Mouse (Mus musculus) hindbrain, embryonic 13.5 days (tissue): ENCODE results near the gene Eif4enif1. TPM values are rescaled to one million over a fixed set of nuclear protein-coding genes. Genes with fewer than 3 reads are reported as not detected.
A peak's percentile ranks its signal among the peaks of the same experiment; 100 is the strongest.

Experiments
- ATAC-seq: fragments of 200-750 bp; cut with Nextera tagmentation; 2 replicates; pipeline ENCODE4 v1.8.0; 2017; ENCODE audit warnings: moderate TSS enrichment; ENCODE audit not compliant: low FRiP score
- H3K27ac ChIP-seq: fragments of 300-500 bp; sonication (generic); 2 replicates; pipeline ENCODE4 v1.5.1; 2015; ENCODE audit warnings: inconsistent platforms, mild to moderate bottlenecking, moderate library complexity
- H3K27me3 ChIP-seq: fragments of 300-500 bp; sonication (generic); 2 replicates; pipeline ENCODE4 v1.6.1; 2015; ENCODE audit warnings: mild to moderate bottlenecking, inconsistent platforms
- H3K36me3 ChIP-seq: fragments of 300-500 bp; sonication (generic); 2 replicates; pipeline ENCODE4 v1.6.1; 2015; ENCODE audit warnings: mild to moderate bottlenecking, inconsistent platforms
- H3K4me1 ChIP-seq: fragments of 300-500 bp; sonication (generic); replicated peaks from 2 replicates; pipeline ENCODE4 v1.6.1; 2015; ENCODE audit warnings: inconsistent platforms
- H3K4me2 ChIP-seq: fragments of 300-500 bp; sonication (generic); 2 replicates; pipeline ENCODE4 v1.6.1; 2015; ENCODE audit warnings: inconsistent platforms, mild to moderate bottlenecking, moderate library complexity
- H3K4me3 ChIP-seq: fragments of 300-500 bp; sonication (generic); 2 replicates; pipeline ENCODE4 v1.5.1; 2015; ENCODE audit warnings: mild to moderate bottlenecking, inconsistent platforms
- H3K9ac ChIP-seq: fragments of 300-500 bp; sonication (generic); 2 replicates; pipeline ENCODE4 v1.6.1; 2015; ENCODE audit warnings: mild to moderate bottlenecking, inconsistent platforms
- H3K9me3 ChIP-seq: fragments of 300-500 bp; sonication (generic); 2 replicates; pipeline ENCODE4 v1.6.1; 2016; ENCODE audit warnings: inconsistent platforms
- WGBS: fragments of 180-500 bp; shearing (Covaris S2); methylation state at CpG from one replicate; pipeline ENCODE4 v1.1.7; 2015; 5-methylcytosine and 5-hydroxymethylcytosine counted together
- polyA plus RNA-seq: library from polyadenylated mRNA; unstranded; fragments of >200 nt; fragmentation: Nextera tagmentation; extraction: Ambion mirVana; gene quantifications from 2 replicates; pipeline ENCODE4 v1.2.1, GENCODE M21; 2015

Eif4enif1 gene
- polyA plus RNA-seq, 1 experiment from 2014 or later = 52.4 TPM

- peaks cover 87% of the 10 kb centered on the region for H3K36me3 ChIP-seq
- H3K9me3 ChIP-seq = no peaks in the 10 kb centered on the region
- H3K9ac ChIP-seq = no peak overlapping the region
- H3K27me3 ChIP-seq = no peaks in the 10 kb centered on the region
- no peak overlapping the region for H3K4me2 ChIP-seq
- no peak for ATAC-seq
- 96% methylated on average over 7 of the region's 7 CpGs for WGBS
- H3K4me1 ChIP-seq = no peaks in the 10 kb centered on the region
- H3K27ac ChIP-seq = no peak overlapping the region
- no peak overlapping the region for H3K4me3 ChIP-seq
Observed at GRCm38 (mm10) chr11:3242395-3242794, 40.2 kb downstream of the Eif4enif1 start.

DNA sequence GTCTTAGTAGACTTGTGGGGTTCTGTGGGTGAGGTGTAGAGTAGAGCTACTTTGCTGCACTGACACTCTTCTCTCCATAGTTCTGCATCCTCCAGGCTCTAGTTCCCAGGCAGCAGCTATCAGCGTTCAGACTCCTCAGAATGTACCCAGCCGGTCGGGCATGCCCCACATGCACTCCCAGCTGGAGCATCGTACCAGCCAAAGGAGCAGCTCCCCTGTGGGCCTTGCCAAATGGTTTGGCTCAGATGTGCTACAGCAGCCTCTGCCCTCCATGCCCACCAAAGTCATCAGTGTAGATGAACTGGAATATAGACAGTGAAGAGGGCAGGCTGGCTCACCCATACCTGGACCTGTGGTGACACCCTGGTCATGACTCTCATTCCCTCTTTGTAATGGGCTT is 41.6 kb downstream of the Eif4enif1 start:
- no peak for ATAC-seq
- no peaks in the 10 kb centered on the region for H3K9me3 ChIP-seq
- H3K27me3 ChIP-seq = no peaks in the 10 kb centered on the region
- H3K4me3 ChIP-seq = no peak overlapping the region
- no peaks in the 10 kb centered on the region for H3K4me1 ChIP-seq
- no peak overlapping the region for H3K9ac ChIP-seq
- H3K27ac ChIP-seq = no peak overlapping the region
- 68% methylated on average over 4 of the region's 4 CpGs for WGBS
- H3K4me2 ChIP-seq = no peak overlapping the region
- H3K36me3 ChIP-seq = peaks cover 87% of the 10 kb centered on the region

DNA sequence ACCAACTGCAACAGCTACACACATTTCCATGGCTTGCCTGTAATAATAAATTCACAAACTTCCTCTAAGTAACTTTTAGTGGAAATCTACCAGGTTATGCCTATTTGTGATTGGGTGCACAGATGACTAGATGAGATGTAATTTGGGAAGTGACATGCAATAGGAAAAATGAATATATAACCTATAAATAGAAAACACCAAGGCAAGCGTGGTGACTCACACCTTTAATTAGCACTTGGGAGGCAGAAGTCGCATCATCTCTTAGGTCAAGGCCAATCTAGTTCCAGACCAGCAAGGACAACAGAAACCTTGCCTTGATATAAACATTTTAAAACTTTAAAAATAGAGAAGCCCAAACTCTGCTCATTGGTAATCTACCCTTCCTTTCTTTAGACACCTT is 45.2 kb downstream of the Eif4enif1 start:
- H3K4me3 ChIP-seq = no peak overlapping the region
- no peak overlapping the region for H3K4me2 ChIP-seq
- no peak overlapping the region for H3K27ac ChIP-seq
- H3K9ac ChIP-seq = no peak overlapping the region
- H3K9me3 ChIP-seq = no peaks in the 10 kb centered on the region
- H3K36me3 ChIP-seq = peaks cover 90% of the 10 kb centered on the region
- no peaks in the 10 kb centered on the region for H3K27me3 ChIP-seq
- WGBS = 93% methylated on average over 2 of the region's 2 CpGs
- H3K4me1 ChIP-seq = no peaks in the 10 kb centered on the region
- no peak for ATAC-seq

- H3K4me3 ChIP-seq = no peak overlapping the region
- no peak overlapping the region for H3K27ac ChIP-seq
- peaks cover 83% of the 10 kb centered on the region for H3K36me3 ChIP-seq
- 97% methylated on average over 1 of the region's 1 CpGs for WGBS
- ATAC-seq = no peak
- no peak overlapping the region for H3K9ac ChIP-seq
- no peaks in the 10 kb centered on the region for H3K9me3 ChIP-seq
- no peaks in the 10 kb centered on the region for H3K27me3 ChIP-seq
- H3K4me2 ChIP-seq = no peak overlapping the region
- peaks cover 19% of the 10 kb centered on the region for H3K4me1 ChIP-seq
Observed at GRCm38 (mm10) chr11:3259537-3259936, 57.3 kb downstream of the Eif4enif1 start.

GRCm38 (mm10) chr11:3265291-3266078 is 63.3 kb downstream of the Eif4enif1 start:
- Histone ChIP-seq H3K36me3 (peaks cover 32% of the 10 kb centered on the region), H3K9me3 (no peaks in the 10 kb centered on the region), H3K27ac (peak overlapping the region; percentile 97), H3K4me2 (peak overlapping the region; percentile 84), H3K27me3 (no peaks in the 10 kb centered on the region), H3K4me3 (peak overlapping the region; percentile 91), H3K4me1 (peaks cover 36% of the 10 kb centered on the region), H3K9ac (peak overlapping the region; percentile 99)
- under 1% methylated on average over 26 of the region's 26 CpGs for WGBS
- ATAC-seq = no peak; the same call in 1 of the 2 replicates

GRCm38 (mm10) chr11:3266079-3266685 is 64.0 kb downstream of the Eif4enif1 start, which contains the start of gene Drg1:
TSS of gene Drg1 (minus strand) at chr11:3266415.
- peak within 1 kb of the TSS; percentile 97 for H3K27ac ChIP-seq
- no peaks in the 10 kb centered on the region for H3K9me3 ChIP-seq
- H3K9ac ChIP-seq = peak within 1 kb of the TSS; percentile 99
- peak within 1 kb of the TSS; percentile 84 for H3K4me2 ChIP-seq
- peak; percentile 99 for ATAC-seq
- H3K4me1 ChIP-seq = peaks cover 36% of the 10 kb centered on the region
- WGBS = under 1% methylated on average over 72 of the region's 72 CpGs
- H3K36me3 ChIP-seq = peaks cover 25% of the 10 kb centered on the region
- H3K4me3 ChIP-seq = peak within 1 kb of the TSS; percentile 91
- H3K27me3 ChIP-seq = no peaks in the 10 kb centered on the region

GRCm38 (mm10) chr11:3267133-3267532 is 64.9 kb downstream of the Eif4enif1 start:
- Histone ChIP-seq H3K27ac (peak overlapping the region; percentile 97; the same call in 1 of the 2 replicates), H3K9ac (peak overlapping the region; percentile 99), H3K27me3 (no peaks in the 10 kb centered on the region), H3K36me3 (peaks cover 15% of the 10 kb centered on the region), H3K4me2 (peak overlapping the region; percentile 55), H3K4me3 (peak overlapping the region; percentile 91), H3K9me3 (no peaks in the 10 kb centered on the region), H3K4me1 (peaks cover 36% of the 10 kb centered on the region)
- no peak; the same call in 1 of the 2 replicates for ATAC-seq
- WGBS = 58% methylated on average over 7 of the region's 7 CpGs

GRCm38 (mm10) chr11:3269241-3269640 is 67.0 kb downstream of the Eif4enif1 start:
- Histone ChIP-seq H3K4me2 (no peak overlapping the region), H3K36me3 (no peaks in the 10 kb centered on the region), H3K27ac (no peak overlapping the region), H3K27me3 (no peaks in the 10 kb centered on the region), H3K9ac (no peak overlapping the region), H3K4me1 (peaks cover 20% of the 10 kb centered on the region), H3K4me3 (no peak overlapping the region), H3K9me3 (no peaks in the 10 kb centered on the region)
- WGBS = 34% methylated on average over 4 of the region's 4 CpGs
- ATAC-seq = no peak

DNA sequence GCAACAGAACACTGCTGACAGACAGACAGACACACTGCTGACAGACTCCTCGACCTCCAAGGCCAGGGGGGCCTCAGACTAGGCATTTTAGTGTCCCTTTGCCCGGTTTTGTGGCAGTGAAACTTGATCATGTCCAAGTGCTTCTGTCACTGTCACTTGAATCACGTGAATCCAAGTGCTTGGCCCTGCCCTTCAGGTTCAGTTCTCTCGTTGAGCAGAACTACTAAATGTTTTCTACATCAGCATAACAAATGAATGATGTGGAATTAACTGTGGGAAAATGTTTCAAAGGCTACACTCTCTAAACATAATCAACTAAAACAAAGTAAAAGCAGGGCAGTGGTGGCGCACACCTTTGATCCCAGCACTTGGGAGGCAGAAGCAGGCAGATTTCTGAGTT is 76.2 kb downstream of the Eif4enif1 start:
- no peaks in the 10 kb centered on the region for H3K36me3 ChIP-seq
- no peaks in the 10 kb centered on the region for H3K9me3 ChIP-seq
- H3K4me3 ChIP-seq = no peak overlapping the region
- no peak overlapping the region for H3K27ac ChIP-seq
- 67% methylated on average over 5 of the region's 5 CpGs for WGBS
- no peak for ATAC-seq
- H3K4me1 ChIP-seq = no peaks in the 10 kb centered on the region
- no peak overlapping the region for H3K9ac ChIP-seq
- no peaks in the 10 kb centered on the region for H3K27me3 ChIP-seq
- H3K4me2 ChIP-seq = no peak overlapping the region

- WGBS = 83% methylated on average over 2 of the region's 2 CpGs
- Histone ChIP-seq H3K9me3 (no peaks in the 10 kb centered on the region), H3K27ac (no peak overlapping the region), H3K4me1 (no peaks in the 10 kb centered on the region), H3K27me3 (no peaks in the 10 kb centered on the region), H3K4me2 (no peak overlapping the region), H3K4me3 (no peak overlapping the region), H3K36me3 (no peaks in the 10 kb centered on the region), H3K9ac (no peak overlapping the region)
- no peak for ATAC-seq
Observed at GRCm38 (mm10) chr11:3279729-3280128, 77.5 kb downstream of the Eif4enif1 start.

DNA sequence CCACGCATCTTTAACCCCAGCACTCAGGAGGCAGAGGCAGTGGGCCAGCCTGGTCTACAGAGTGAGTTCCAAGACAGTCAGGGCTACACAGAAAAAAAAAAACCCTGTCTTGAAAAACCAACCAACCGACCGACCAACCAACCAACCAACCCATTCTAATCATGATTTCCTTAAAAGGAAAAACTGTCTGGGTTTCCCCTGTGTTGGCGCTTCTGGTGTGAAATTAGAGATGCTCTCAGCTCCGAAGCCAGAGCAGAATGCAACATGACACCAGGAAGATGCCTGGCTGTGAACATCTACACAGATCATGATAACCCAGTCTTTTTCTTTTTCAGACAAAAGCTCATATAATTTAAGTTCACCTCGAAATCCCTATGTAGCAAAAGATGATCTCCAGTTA is 80.7 kb downstream of the Eif4enif1 start:
- Histone ChIP-seq H3K36me3 (no peaks in the 10 kb centered on the region), H3K9me3 (no peaks in the 10 kb centered on the region), H3K4me2 (no peak overlapping the region), H3K27ac (no peak overlapping the region), H3K4me1 (peaks cover 12% of the 10 kb centered on the region), H3K27me3 (no peaks in the 10 kb centered on the region), H3K4me3 (no peak overlapping the region), H3K9ac (no peak overlapping the region)
- WGBS = 87% methylated on average over 6 of the region's 6 CpGs
- no peak for ATAC-seq

DNA sequence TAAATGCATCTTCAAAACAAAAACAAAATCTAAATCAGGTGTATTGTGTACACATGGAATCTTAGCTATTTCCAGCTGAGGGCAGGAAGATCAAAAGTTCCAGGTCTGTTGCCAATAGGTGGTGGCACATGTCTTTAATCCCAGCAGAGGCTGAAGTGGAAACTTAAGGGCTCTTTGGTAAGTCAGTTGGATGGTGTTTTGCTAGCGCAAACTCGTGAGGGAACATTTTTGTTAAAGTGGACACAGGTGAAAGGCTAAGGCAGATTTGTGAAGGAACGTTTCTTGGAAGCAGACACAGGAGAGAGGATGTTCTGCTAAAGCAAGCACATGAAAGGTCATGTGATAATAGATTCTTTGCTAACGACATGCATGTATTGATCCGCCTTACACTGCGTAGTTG is 81.5 kb downstream of the Eif4enif1 start:
- no peak for ATAC-seq
- Histone ChIP-seq H3K4me2 (no peak overlapping the region), H3K9me3 (no peaks in the 10 kb centered on the region), H3K4me1 (peaks cover 18% of the 10 kb centered on the region), H3K27me3 (no peaks in the 10 kb centered on the region), H3K4me3 (no peak overlapping the region), H3K9ac (no peak overlapping the region), H3K27ac (no peak overlapping the region), H3K36me3 (no peaks in the 10 kb centered on the region)
- 92% methylated on average over 6 of the region's 6 CpGs for WGBS

GRCm38 (mm10) chr11:3285940-3286339 is 83.7 kb downstream of the Eif4enif1 start:
- no peak for ATAC-seq
- H3K36me3 ChIP-seq = no peaks in the 10 kb centered on the region
- H3K27me3 ChIP-seq = no peaks in the 10 kb centered on the region
- WGBS = 91% methylated on average over 3 of the region's 3 CpGs
- H3K9ac ChIP-seq = no peak overlapping the region
- H3K9me3 ChIP-seq = no peaks in the 10 kb centered on the region
- no peak overlapping the region for H3K4me2 ChIP-seq
- H3K27ac ChIP-seq = no peak overlapping the region
- H3K4me3 ChIP-seq = no peak overlapping the region
- H3K4me1 ChIP-seq = peaks cover 19% of the 10 kb centered on the region
